Mouse (Mus musculus): ENCODE measurements at regions not wholly inside any gene's neighbourhood (a gene's known extent, or its start where the extent isn't known, plus 50 kb on each side); places are given as distances from the start of the nearest gene placed in this dataset.

- Histone ChIP-seq H3K27ac (ENCODE audit: low read depth, low read length) (no peak overlapping the region), H3K4me1 (ENCODE audit: control insufficient read depth, insufficient read depth, low read depth, low read length) (peaks cover 17% of the 10 kb centered on the region), H3K4me2 (ENCODE audit: low read length) (no peak overlapping the region), H3K9ac (ENCODE audit: low read depth, low read length) (no peak overlapping the region), H3K36me3 (ENCODE audit: control insufficient read depth, insufficient read depth, low read length) (no peaks in the 10 kb centered on the region), H3K9me3 (ENCODE audit: control insufficient read depth, low read length) (peaks cover 3% of the 10 kb centered on the region; the same call in 1 of the 2 replicates), H3K4me3 (ENCODE audit: low read length) (no peak overlapping the region), H3K27me3 (replicated peaks; ENCODE audit: control insufficient read depth, insufficient read depth, low read length) (no peaks in the 10 kb centered on the region)
- WGBS = 83% methylated on average over 7 of the region's 7 CpGs
- ATAC-seq = no peak
Observed at GRCm38 (mm10) chr4:152700217-152700616, 222.5 kb upstream of the Kcnab2 start.

- Histone ChIP-seq H3K4me3 (ENCODE audit: low read length) (no peak overlapping the region), H3K9me3 (ENCODE audit: control insufficient read depth, low read length) (peaks cover 3% of the 10 kb centered on the region; the same call in 1 of the 2 replicates), H3K36me3 (ENCODE audit: control insufficient read depth, insufficient read depth, low read length) (no peaks in the 10 kb centered on the region), H3K4me1 (ENCODE audit: control insufficient read depth, insufficient read depth, low read depth, low read length) (peaks cover 19% of the 10 kb centered on the region), H3K27me3 (replicated peaks; ENCODE audit: control insufficient read depth, insufficient read depth, low read length) (no peaks in the 10 kb centered on the region), H3K27ac (ENCODE audit: low read depth, low read length) (peak overlapping the region; percentile 78), H3K9ac (ENCODE audit: low read depth, low read length) (peak overlapping the region; percentile 28; the same call in 1 of the 2 replicates), H3K4me2 (ENCODE audit: low read length) (peak overlapping the region; percentile 33)
- WGBS = 17% methylated on average over 22 of the region's 22 CpGs
- peak; percentile 94 for ATAC-seq
Observed at GRCm38 (mm10) chr4:152697247-152697960, 219.7 kb upstream of the Kcnab2 start.

GRCm38 (mm10) chr4:152691735-152692134 is 214.1 kb upstream of the Kcnab2 start:
- Histone ChIP-seq H3K27me3 (replicated peaks; ENCODE audit: control insufficient read depth, insufficient read depth, low read length) (no peaks in the 10 kb centered on the region), H3K9ac (ENCODE audit: low read depth, low read length) (no peak overlapping the region), H3K36me3 (ENCODE audit: control insufficient read depth, insufficient read depth, low read length) (no peaks in the 10 kb centered on the region), H3K4me3 (ENCODE audit: low read length) (no peak overlapping the region), H3K27ac (ENCODE audit: low read depth, low read length) (peak overlapping the region; percentile 0; the same call in 1 of the 2 replicates), H3K9me3 (ENCODE audit: control insufficient read depth, low read length) (no peaks in the 10 kb centered on the region), H3K4me1 (ENCODE audit: control insufficient read depth, insufficient read depth, low read depth, low read length) (peaks cover 6% of the 10 kb centered on the region; the same call in 1 of the 2 replicates), H3K4me2 (ENCODE audit: low read length) (no peak overlapping the region)
- WGBS = 41% methylated on average over 12 of the region's 12 CpGs
- ATAC-seq = no peak

GRCm38 (mm10) chr4:152691302-152691701 is 213.6 kb upstream of the Kcnab2 start:
- H3K36me3 ChIP-seq (ENCODE audit: control insufficient read depth, insufficient read depth, low read length) = no peaks in the 10 kb centered on the region
- H3K4me3 ChIP-seq (ENCODE audit: low read length) = no peak overlapping the region
- H3K27ac ChIP-seq (ENCODE audit: low read depth, low read length) = 0 out of 2 replicates have a peak overlapping the region, but pooled peaks have one; percentile 0
- 55% methylated on average over 13 of the region's 13 CpGs for WGBS
- ATAC-seq = peak; percentile 66
- H3K4me1 ChIP-seq (ENCODE audit: control insufficient read depth, insufficient read depth, low read depth, low read length) = peaks cover 7% of the 10 kb centered on the region; the same call in 1 of the 2 replicates
- no peaks in the 10 kb centered on the region for H3K9me3 ChIP-seq (ENCODE audit: control insufficient read depth, low read length)
- H3K9ac ChIP-seq (ENCODE audit: low read depth, low read length) = no peak overlapping the region
- no peak overlapping the region for H3K4me2 ChIP-seq (ENCODE audit: low read length)
- H3K27me3 ChIP-seq (replicated peaks; ENCODE audit: control insufficient read depth, insufficient read depth, low read length) = no peaks in the 10 kb centered on the region

GRCm38 (mm10) chr4:152690766-152691165 is 213.1 kb upstream of the Kcnab2 start:
- Histone ChIP-seq H3K9me3 (ENCODE audit: control insufficient read depth, low read length) (no peaks in the 10 kb centered on the region), H3K9ac (ENCODE audit: low read depth, low read length) (no peak overlapping the region), H3K4me2 (ENCODE audit: low read length) (no peak overlapping the region), H3K4me1 (ENCODE audit: control insufficient read depth, insufficient read depth, low read depth, low read length) (peaks cover 7% of the 10 kb centered on the region; the same call in 1 of the 2 replicates), H3K36me3 (ENCODE audit: control insufficient read depth, insufficient read depth, low read length) (no peaks in the 10 kb centered on the region), H3K4me3 (ENCODE audit: low read length) (no peak overlapping the region), H3K27ac (ENCODE audit: low read depth, low read length) (no peak overlapping the region), H3K27me3 (replicated peaks; ENCODE audit: control insufficient read depth, insufficient read depth, low read length) (no peaks in the 10 kb centered on the region)
- ATAC-seq = no peak
- WGBS = 88% methylated on average over 4 of the region's 4 CpGs

- ATAC-seq = no peak
- H3K27ac ChIP-seq (ENCODE audit: low read depth, low read length) = no peak overlapping the region
- no peaks in the 10 kb centered on the region for H3K9me3 ChIP-seq (ENCODE audit: control insufficient read depth, low read length)
- no peaks in the 10 kb centered on the region for H3K36me3 ChIP-seq (ENCODE audit: control insufficient read depth, insufficient read depth, low read length)
- no peak overlapping the region for H3K9ac ChIP-seq (ENCODE audit: low read depth, low read length)
- 84% methylated on average over 9 of the region's 9 CpGs for WGBS
- H3K4me3 ChIP-seq (ENCODE audit: low read length) = no peak overlapping the region
- peaks cover 7% of the 10 kb centered on the region; the same call in 1 of the 2 replicates for H3K4me1 ChIP-seq (ENCODE audit: control insufficient read depth, insufficient read depth, low read depth, low read length)
- H3K27me3 ChIP-seq (replicated peaks; ENCODE audit: control insufficient read depth, insufficient read depth, low read length) = no peaks in the 10 kb centered on the region
- no peak overlapping the region for H3K4me2 ChIP-seq (ENCODE audit: low read length)
Observed at GRCm38 (mm10) chr4:152689831-152690230, 212.2 kb upstream of the Kcnab2 start.

- no peaks in the 10 kb centered on the region for H3K27me3 ChIP-seq (replicated peaks; ENCODE audit: control insufficient read depth, insufficient read depth, low read length)
- no peaks in the 10 kb centered on the region for H3K36me3 ChIP-seq (ENCODE audit: control insufficient read depth, insufficient read depth, low read length)
- H3K4me3 ChIP-seq (ENCODE audit: low read length) = no peak overlapping the region
- H3K9ac ChIP-seq (ENCODE audit: low read depth, low read length) = no peak overlapping the region
- H3K4me2 ChIP-seq (ENCODE audit: low read length) = no peak overlapping the region
- peaks cover 5% of the 10 kb centered on the region; the same call in 1 of the 2 replicates for H3K9me3 ChIP-seq (ENCODE audit: control insufficient read depth, low read length)
- H3K27ac ChIP-seq (ENCODE audit: low read depth, low read length) = no peak overlapping the region
- peaks cover 5% of the 10 kb centered on the region; the same call in 1 of the 2 replicates for H3K4me1 ChIP-seq (ENCODE audit: control insufficient read depth, insufficient read depth, low read depth, low read length)
- ATAC-seq = no peak
- 55% methylated on average over 12 of the region's 12 CpGs for WGBS
Observed at GRCm38 (mm10) chr4:152686509-152687081, 208.9 kb upstream of the Kcnab2 start.

GRCm38 (mm10) chr4:152674140-152674539 is 196.5 kb upstream of the Kcnab2 start:
- no peak overlapping the region for H3K9ac ChIP-seq (ENCODE audit: low read depth, low read length)
- H3K4me1 ChIP-seq (ENCODE audit: control insufficient read depth, insufficient read depth, low read depth, low read length) = peaks cover 8% of the 10 kb centered on the region
- no peaks in the 10 kb centered on the region for H3K36me3 ChIP-seq (ENCODE audit: control insufficient read depth, insufficient read depth, low read length)
- no peak overlapping the region for H3K27ac ChIP-seq (ENCODE audit: low read depth, low read length)
- ATAC-seq = peak; percentile 70; the same call in 1 of the 2 replicates
- 16% methylated on average over 11 of the region's 11 CpGs for WGBS
- no peak overlapping the region for H3K4me3 ChIP-seq (ENCODE audit: low read length)
- H3K9me3 ChIP-seq (ENCODE audit: control insufficient read depth, low read length) = no peaks in the 10 kb centered on the region
- H3K27me3 ChIP-seq (replicated peaks; ENCODE audit: control insufficient read depth, insufficient read depth, low read length) = no peaks in the 10 kb centered on the region
- no peak overlapping the region for H3K4me2 ChIP-seq (ENCODE audit: low read length)

- Histone ChIP-seq H3K4me1 (ENCODE audit: control insufficient read depth, insufficient read depth, low read depth, low read length) (no peaks in the 10 kb centered on the region), H3K27me3 (replicated peaks; ENCODE audit: control insufficient read depth, insufficient read depth, low read length) (no peaks in the 10 kb centered on the region), H3K36me3 (ENCODE audit: control insufficient read depth, insufficient read depth, low read length) (no peaks in the 10 kb centered on the region), H3K9ac (ENCODE audit: low read depth, low read length) (no peak overlapping the region), H3K4me2 (ENCODE audit: low read length) (no peak overlapping the region), H3K27ac (ENCODE audit: low read depth, low read length) (no peak overlapping the region), H3K9me3 (ENCODE audit: control insufficient read depth, low read length) (no peaks in the 10 kb centered on the region), H3K4me3 (ENCODE audit: low read length) (no peak overlapping the region)
- no peak for ATAC-seq
- 46% methylated on average over 8 of the region's 8 CpGs for WGBS
Observed at GRCm38 (mm10) chr4:152663482-152663881, 185.8 kb upstream of the Kcnab2 start.

Data from hindbrain, embryonic 16.5 days (tissue).